Mouse (Mus musculus) MEL (cell line): ENCODE data around the gene Ceacam19.

Experiments
- CTCF ChIP-seq, 3 experiments: IDR thresholded peaks in 2 of 3; conservative IDR thresholded peaks in 1 of 3; 2 replicates each; pipeline ENCODE4 v1.5.1; 2011 to 2012; ENCODE audit warnings: low read length in 3 of 3, low read depth in 2 of 3, mild to moderate bottlenecking in 2 of 3, improper control_type of control experiment in 1 of 3, inconsistent platforms in 1 of 3, mixed read lengths in 1 of 3, moderate library complexity in 1 of 3; ENCODE audit not compliant: control insufficient read depth in 1 of 3, insufficient read depth in 1 of 3, poor library complexity in 1 of 3, severe bottlenecking in 1 of 3
- EP300 ChIP-seq, 2 experiments: IDR thresholded peaks; 2 replicates each; pipeline ENCODE4 v1.6.1; 2011; ENCODE audit warnings: improper control_type of control experiment in 2 of 2, low read length in 2 of 2, low read depth in 1 of 2, mild to moderate bottlenecking in 1 of 2
- ETS1 ChIP-seq: IDR thresholded peaks from 2 replicates; pipeline ENCODE4 v1.6.1; 2012; ENCODE audit warnings: low read depth, mild to moderate bottlenecking, inconsistent platforms, low read length, improper control_type of control experiment, moderate library complexity
- GATA1 ChIP-seq: IDR thresholded peaks from 2 replicates; pipeline ENCODE4 v1.6.1; 2011; ENCODE audit warnings: low read depth, low read length, improper control_type of control experiment
- MYC ChIP-seq: IDR thresholded peaks from 2 replicates; pipeline ENCODE4 v1.6.1; 2011; ENCODE audit warnings: low read depth, mild to moderate bottlenecking, low read length, improper control_type of control experiment, moderate library complexity
- POLR2A ChIP-seq, 2 experiments: IDR thresholded peaks; 2 replicates each; pipeline ENCODE4 v1.6.1; 2011 to 2012; ENCODE audit warnings: low read length in 2 of 2, mild to moderate bottlenecking in 2 of 2, control low read depth in 1 of 2, improper control_type of control experiment in 1 of 2, low read depth in 1 of 2, moderate library complexity in 1 of 2; ENCODE audit not compliant: control insufficient read depth in 1 of 2, insufficient read depth in 1 of 2, poor library complexity in 1 of 2
- SMC3 ChIP-seq: IDR thresholded peaks from 2 replicates; pipeline ENCODE4 v1.6.1; 2011; ENCODE audit warnings: low read depth, low read length, improper control_type of control experiment
- USF1 ChIP-seq: IDR thresholded peaks from 2 replicates; pipeline ENCODE4 v1.6.1; 2014; ENCODE audit warnings: low read depth, mild to moderate bottlenecking, inconsistent platforms, low read length, improper control_type of control experiment, moderate library complexity
- ZC3H11A ChIP-seq: IDR thresholded peaks from 2 replicates; pipeline ENCODE4 v1.6.1; 2012; ENCODE audit warnings: low read depth, mild to moderate bottlenecking, inconsistent platforms, low read length, improper control_type of control experiment
- ZKSCAN1 ChIP-seq: IDR thresholded peaks from 2 replicates; pipeline ENCODE4 v1.6.1; 2012; ENCODE audit warnings: low read depth, mild to moderate bottlenecking, inconsistent platforms, low read length, improper control_type of control experiment, moderate library complexity

DNA sequence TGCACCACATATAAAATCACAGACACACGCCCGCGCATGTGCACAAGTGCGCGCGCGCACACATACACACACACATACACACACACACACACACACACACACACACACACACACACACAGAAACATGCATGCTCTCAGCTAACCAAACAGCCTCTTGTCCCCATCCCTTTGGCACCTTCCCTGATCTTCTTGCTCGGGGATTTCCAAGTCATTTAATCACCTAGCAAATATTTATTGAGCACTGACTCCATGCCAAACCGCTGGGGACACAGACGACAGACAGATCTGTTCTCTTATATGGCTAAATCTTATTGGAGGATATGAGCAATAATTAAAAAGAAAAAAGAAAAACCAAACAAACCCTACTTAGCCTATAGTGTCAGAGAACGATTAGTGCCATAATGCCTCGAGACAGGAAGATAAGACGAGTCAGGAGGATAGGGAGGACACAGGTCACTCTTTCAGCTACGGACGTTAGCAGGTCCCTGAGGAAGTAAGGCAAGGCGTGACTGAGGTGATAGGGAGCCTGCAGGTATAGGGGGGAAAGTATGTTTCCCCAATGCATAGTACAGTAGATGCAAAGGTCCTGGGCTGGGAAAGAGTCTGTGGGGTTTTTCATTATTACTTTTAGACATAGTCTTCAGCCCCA lies 19.9 kb downstream of the Ceacam19 start:
- TF ChIP-seq SMC3 (no peak), EP300 (IDR thresholded peaks at IDR 0.05; ENCODE audit: low read depth in 1 of 2, low read length in 2 of 2) (no peak), ZC3H11A (no peak), CTCF (IDR thresholded peaks at IDR 0.05 in 2 of 3, conservative IDR thresholded peaks at IDR 0.05 in 1 of 3; ENCODE audit: control insufficient read depth in 1 of 3, insufficient read depth in 1 of 3, low read depth in 2 of 3, low read length in 3 of 3, poor library complexity in 1 of 3, severe bottlenecking in 1 of 3) (no peak), POLR2A (IDR thresholded peaks at IDR 0.05; ENCODE audit: control insufficient read depth in 1 of 2, insufficient read depth in 1 of 2, low read depth in 1 of 2, low read length in 2 of 2, poor library complexity in 1 of 2) (no peak), GATA1 (no peak), USF1 (no peak), MYC (no peak), ZKSCAN1 (no peak), ETS1 (no peak)
